Mouse (Mus musculus) stomach, embryonic 16.5 days (tissue): ENCODE results near the gene Wfdc11. TPM values are rescaled to one million over a fixed set of nuclear protein-coding genes. Genes with fewer than 3 reads are reported as not detected.
"Not testable (repeated sequence)": the region's sequence is repeated elsewhere in the genome, so short reads cannot be mapped to it uniquely, and the experiment has no call there.

Experiments used
- ATAC-seq: fragments of 200-750 bp; cut with Nextera tagmentation; 2 replicates; pipeline ENCODE4 v1.8.0; 2017; ENCODE audit warnings: moderate number of reproducible peaks, moderate TSS enrichment; ENCODE audit not compliant: insufficient read depth, low FRiP score
- H3K27ac ChIP-seq: fragments of 300-500 bp; sonication (generic); 2 replicates; pipeline ENCODE4 v1.5.1; 2014; ENCODE audit warnings: low read length
- H3K27me3 ChIP-seq: fragments of 300-500 bp; sonication (generic); 2 replicates; pipeline ENCODE4 v1.6.1; 2014; ENCODE audit warnings: low read length, control low read depth, mixed read lengths; ENCODE audit not compliant: control insufficient read depth, insufficient read depth
- H3K36me3 ChIP-seq: fragments of 300-500 bp; sonication (generic); 2 replicates; pipeline ENCODE4 v1.6.1; 2014; ENCODE audit warnings: low read length; ENCODE audit not compliant: control insufficient read depth, insufficient read depth
- H3K4me1 ChIP-seq: fragments of 300-500 bp; sonication (generic); 2 replicates; pipeline ENCODE4 v1.6.1; 2014; ENCODE audit warnings: low read length, control low read depth, mixed read lengths; ENCODE audit not compliant: control insufficient read depth, insufficient read depth
- H3K4me2 ChIP-seq: fragments of 300-500 bp; sonication (generic); 2 replicates; pipeline ENCODE4 v1.6.1; 2014; ENCODE audit warnings: low read depth, low read length, mixed read lengths
- H3K4me3 ChIP-seq: fragments of 300-500 bp; sonication (generic); replicated peaks from 2 replicates; pipeline ENCODE4 v1.5.1; 2014; ENCODE audit warnings: mild to moderate bottlenecking, low read length
- H3K9ac ChIP-seq: fragments of 300-500 bp; sonication (generic); 2 replicates; pipeline ENCODE4 v1.6.1; 2014; ENCODE audit warnings: low read length
- H3K9me3 ChIP-seq: fragments of 300-500 bp; sonication (generic); replicated peaks from 2 replicates; pipeline ENCODE4 v1.6.1; 2016; ENCODE audit warnings: low read length, control low read depth; ENCODE audit not compliant: control insufficient read depth
- WGBS: fragments of 180-500 bp; shearing (Covaris S2); extraction: QIAGEN DNeasy Blood & Tissue Kit; methylation state at CpG from one replicate; pipeline ENCODE4 v1.1.7; 2014; 5-methylcytosine and 5-hydroxymethylcytosine counted together
- polyA plus RNA-seq: library from polyadenylated mRNA; unstranded; fragments of >200 nt; fragmentation: Nextera tagmentation; extraction: Ambion mirVana; gene quantifications from 2 replicates; pipeline ENCODE4 v1.2.1, GENCODE M21; 2015

Gene Wfdc11
- polyA plus RNA-seq, 1 experiment from 2014 or later, result not detected

DNA sequence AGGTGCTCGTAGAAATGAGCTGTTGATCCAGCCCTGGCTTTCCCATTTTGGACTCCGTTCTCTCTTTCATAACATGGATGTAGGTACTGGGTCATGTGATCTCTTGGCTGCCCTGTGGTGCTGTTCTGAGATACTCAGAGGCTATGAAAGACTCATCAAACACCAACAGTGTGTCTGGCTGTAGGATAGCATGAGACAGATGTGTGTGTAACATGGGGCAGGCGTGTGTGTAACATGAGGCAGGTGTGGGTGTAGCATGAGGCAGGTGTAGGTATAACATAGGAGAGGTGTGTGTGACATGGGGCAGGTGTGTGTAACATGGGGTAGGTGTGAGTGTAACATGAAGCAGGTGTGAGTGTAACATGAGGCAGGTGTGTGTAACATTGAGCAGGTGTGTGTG is 58.5 kb downstream of the Wfdc11 start:
- 91% methylated on average over 3 of the region's 3 CpGs for WGBS
- H3K9ac ChIP-seq, result no peak overlapping the region

DNA sequence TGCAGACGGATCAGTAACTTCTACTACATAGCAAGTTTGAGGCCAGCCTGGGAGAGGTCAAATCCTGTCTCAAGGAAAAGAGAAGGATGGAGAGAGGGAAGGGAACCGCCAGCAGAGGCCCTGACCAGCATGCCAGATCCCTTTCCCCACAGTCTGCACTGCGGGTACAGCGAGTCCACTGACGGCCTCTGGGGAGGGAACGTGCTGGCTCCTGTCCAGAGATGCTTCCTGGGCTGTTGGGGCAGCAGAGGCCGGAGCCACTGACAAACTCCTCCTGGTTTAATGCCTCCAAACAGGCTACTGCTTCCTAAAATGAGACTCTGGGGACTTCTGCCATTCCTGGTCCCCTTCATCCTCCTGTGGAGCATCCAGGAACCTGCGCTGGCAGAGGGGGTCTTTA is 60.4 kb downstream of the Wfdc11 start, which contains the start of the genes Wfdc6b and Wfdc8:
Gene Wfdc6b (plus strand): TSS at position 52 of the 400 bp plus-strand sequence.
Gene Wfdc8 (minus strand): TSS at position 156 of the 400 bp plus-strand sequence.
- not testable (repeated sequence) for H3K9me3 ChIP-seq, H3K4me2 ChIP-seq, H3K4me1 ChIP-seq, H3K27me3 ChIP-seq, H3K4me3 ChIP-seq, H3K9ac ChIP-seq, H3K36me3 ChIP-seq, H3K27ac ChIP-seq, ATAC-seq
- WGBS, result 48% methylated on average over 8 of the region's 8 CpGs

More for the DNA sequence above, 58.5 kb downstream of the Wfdc11 start:
- no peak for ATAC-seq
- no peaks in the 10 kb centered on the region for H3K4me1 ChIP-seq
- no peak overlapping the region for H3K27ac ChIP-seq
- no peaks in the 10 kb centered on the region for H3K27me3 ChIP-seq
- no peak overlapping the region for H3K4me3 ChIP-seq
- H3K36me3 ChIP-seq, result no peaks in the 10 kb centered on the region
- H3K9me3 ChIP-seq, result no peaks in the 10 kb centered on the region
- H3K4me2 ChIP-seq, result no peak overlapping the region

Other genes with a start within 250 kb of the Wfdc11 start
- 150 and 173 TPM in 2 replicates for gene Sdc4, start 230.2 kb downstream of the Wfdc11 start, polyA plus RNA-seq
- 48.1 and 49.4 TPM in 2 replicates for gene Sys1, start 217.1 kb downstream of the Wfdc11 start, polyA plus RNA-seq
- gene Gm20458, start 213.1 kb downstream of the Wfdc11 start, polyA plus RNA-seq, result 17.2 and 19.2 TPM in 2 replicates
- gene Trp53tg5, start 200.4 kb downstream of the Wfdc11 start, polyA plus RNA-seq, result not detected in 2 replicates
- gene Dbndd2, start 188.0 kb downstream of the Wfdc11 start, polyA plus RNA-seq, result 12.1 and 21.3 TPM in 2 replicates
- gene Pigt, start 176.6 kb downstream of the Wfdc11 start, polyA plus RNA-seq, result 69.6 and 72.9 TPM in 2 replicates
- gene Wfdc2, start 111.7 kb downstream of the Wfdc11 start, polyA plus RNA-seq, result 155 and 197 TPM in 2 replicates
- not detected in 2 replicates for gene Spint3, start 100.6 kb downstream of the Wfdc11 start, polyA plus RNA-seq
- 1.3 and 2.2 TPM in 2 replicates for gene Wfdc6a, start 88.6 kb downstream of the Wfdc11 start, polyA plus RNA-seq
- gene Eppin, start 80.5 kb downstream of the Wfdc11 start, polyA plus RNA-seq, result not detected in 2 replicates
- not detected in 2 replicates for gene Wfdc6b, start 60.6 kb downstream of the Wfdc11 start, polyA plus RNA-seq
- not detected in 2 replicates for gene Wfdc8, start 60.5 kb downstream of the Wfdc11 start, polyA plus RNA-seq
- not detected in 2 replicates for gene Wfdc16, start 35.3 kb downstream of the Wfdc11 start, polyA plus RNA-seq
- gene Wfdc10, start 18.0 kb downstream of the Wfdc11 start, polyA plus RNA-seq, result 0.79 TPM in 1 of 2 replicates, not detected in the other
- gene Wfdc9, start 17.5 kb downstream of the Wfdc11 start, polyA plus RNA-seq, result not detected in 2 replicates
- gene Wfdc13, start 11.0 kb upstream of the Wfdc11 start, polyA plus RNA-seq, result 4.2 and 5.5 TPM in 2 replicates
- not detected in 2 replicates for gene Spint4, start 24.4 kb upstream of the Wfdc11 start, polyA plus RNA-seq
- not detected in 2 replicates for gene Spint5, start 41.2 kb upstream of the Wfdc11 start, polyA plus RNA-seq
- gene Wfdc3, start 71.8 kb upstream of the Wfdc11 start, polyA plus RNA-seq, result 1.3 and 1.9 TPM in 2 replicates
- gene Dnttip1, start 71.9 kb upstream of the Wfdc11 start, polyA plus RNA-seq, result 58.0 and 58.3 TPM in 2 replicates
- 332 and 335 TPM in 2 replicates for gene Ube2c, start 95.8 kb upstream of the Wfdc11 start, polyA plus RNA-seq
- gene Tnnc2, start 105.9 kb upstream of the Wfdc11 start, polyA plus RNA-seq, result 15.7 and 377 TPM in 2 replicates
- 26.3 and 26.5 TPM in 2 replicates for gene Snx21, start 111.7 kb upstream of the Wfdc11 start, polyA plus RNA-seq
- gene Acot8, start 130.8 kb upstream of the Wfdc11 start, polyA plus RNA-seq, result 23.8 and 23.9 TPM in 2 replicates
- gene Zswim3, start 131.0 kb upstream of the Wfdc11 start, polyA plus RNA-seq, result 8.8 TPM in 2 replicates
- 15.6 and 16.5 TPM in 2 replicates for gene Zswim1, start 148.6 kb upstream of the Wfdc11 start, polyA plus RNA-seq
- gene Spata25, start 154.4 kb upstream of the Wfdc11 start, polyA plus RNA-seq, result not detected in 2 replicates
- 159 and 162 TPM in 2 replicates for gene Ctsa, start 158.8 kb upstream of the Wfdc11 start, polyA plus RNA-seq
- 7.2 and 7.9 TPM in 2 replicates for gene Neurl2, start 159.4 kb upstream of the Wfdc11 start, polyA plus RNA-seq
- 60.1 and 76.5 TPM in 2 replicates for gene Pltp, start 183.6 kb upstream of the Wfdc11 start, polyA plus RNA-seq
- gene Pcif1, start 205.2 kb upstream of the Wfdc11 start, polyA plus RNA-seq, result 58.6 and 69.6 TPM in 2 replicates
- gene Zfp335, start 237.7 kb upstream of the Wfdc11 start, polyA plus RNA-seq, result 11.3 and 12.4 TPM in 2 replicates